Mouse (Mus musculus) lung, postnatal 0 days (tissue): ENCODE data around the gene Tor1aip1.

Experiments
- CTCF ChIP-seq: IDR thresholded peaks from 2 replicates; pipeline ENCODE4 v1.5.1; 2016; ENCODE audit warnings: antibody characterized with exemption, mild to moderate bottlenecking
- EP300 ChIP-seq: IDR thresholded peaks from 2 replicates; pipeline ENCODE4 v1.6.1; 2016; ENCODE audit warnings: antibody characterized with exemption, mild to moderate bottlenecking, control low read depth

- TF ChIP-seq CTCF (no peak), EP300 (no peak)
Measured at GRCm38 (mm10) chr1:155987625-155988024, 48.7 kb downstream of the Tor1aip1 start.
